Mouse (Mus musculus) forebrain, embryonic 14.5 days (tissue): ENCODE data around the gene Ear6. TPM values are rescaled to one million over a fixed set of nuclear protein-coding genes. Genes with fewer than 3 reads are reported as not detected.

ENCODE experiments used
- ATAC-seq: fragments of 200-750 bp; cut with Nextera tagmentation; 2 replicates; pipeline ENCODE4 v1.8.0; 2017; ENCODE audit warnings: mild to moderate bottlenecking, moderate library complexity
- DNase-seq: peaks from one replicate; pipeline ENCODE4 v3.0.0-alpha.2; 2015; ENCODE audit warnings: low spot score
- H3K27ac ChIP-seq: fragments of 300-500 bp; sonication (generic); 2 replicates; pipeline ENCODE4 v1.5.1; 2014; ENCODE audit warnings: low read depth, mild to moderate bottlenecking, control low read depth, low read length, moderate library complexity
- H3K27me3 ChIP-seq: fragments of 300-500 bp; sonication (generic); replicated peaks from 2 replicates; pipeline ENCODE4 v1.6.1; 2014; ENCODE audit warnings: low read length, control low read depth, mixed read lengths; ENCODE audit not compliant: control insufficient read depth, insufficient read depth
- H3K36me3 ChIP-seq: fragments of 300-500 bp; sonication (generic); 2 replicates; pipeline ENCODE4 v1.6.1; 2014; ENCODE audit warnings: low read length, control low read depth; ENCODE audit not compliant: control insufficient read depth, insufficient read depth
- H3K4me1 ChIP-seq: fragments of 300-500 bp; sonication (generic); 2 replicates; pipeline ENCODE4 v1.6.1; 2014; ENCODE audit warnings: antibody characterized with exemption, low read length, control low read depth; ENCODE audit not compliant: control insufficient read depth, insufficient read depth
- H3K4me2 ChIP-seq: fragments of 300-500 bp; sonication (generic); 2 replicates; pipeline ENCODE4 v1.6.1; 2014; ENCODE audit warnings: mild to moderate bottlenecking, control low read depth, low read length
- H3K4me3 ChIP-seq: fragments of 300-500 bp; sonication (generic); 2 replicates; pipeline ENCODE4 v1.5.1; 2014; ENCODE audit warnings: low read depth, low read length, control low read depth
- H3K9ac ChIP-seq: fragments of 300-500 bp; sonication (generic); 2 replicates; pipeline ENCODE4 v1.6.1; 2014; ENCODE audit warnings: mild to moderate bottlenecking, low read length, control low read depth, moderate library complexity
- H3K9me3 ChIP-seq: fragments of 300-500 bp; sonication (generic); replicated peaks from 2 replicates; pipeline ENCODE4 v1.6.1; 2016; ENCODE audit warnings: low read length, control low read depth, mixed read lengths; ENCODE audit not compliant: control insufficient read depth
- WGBS: fragments of 180-500 bp; shearing (Covaris S2); extraction: QIAGEN DNeasy Blood & Tissue Kit; methylation state at CpG from one replicate; pipeline ENCODE4 v1.1.7; 2014; 5-methylcytosine and 5-hydroxymethylcytosine counted together
- microRNA-seq: library from miRNA; unstranded; fragments of <30 nt; microRNA quantifications from one replicate; pipeline ENCODE4, GENCODE M21; 2016
- polyA plus RNA-seq: library from polyadenylated mRNA; unstranded; fragments of >200 nt; fragmentation: Nextera tagmentation; extraction: Ambion mirVana; gene quantifications from 2 replicates; pipeline ENCODE4 v1.2.1, GENCODE M21; 2014

Gene Ear6
- polyA plus RNA-seq, 1 experiment from 2014 or later = not detected

DNA sequence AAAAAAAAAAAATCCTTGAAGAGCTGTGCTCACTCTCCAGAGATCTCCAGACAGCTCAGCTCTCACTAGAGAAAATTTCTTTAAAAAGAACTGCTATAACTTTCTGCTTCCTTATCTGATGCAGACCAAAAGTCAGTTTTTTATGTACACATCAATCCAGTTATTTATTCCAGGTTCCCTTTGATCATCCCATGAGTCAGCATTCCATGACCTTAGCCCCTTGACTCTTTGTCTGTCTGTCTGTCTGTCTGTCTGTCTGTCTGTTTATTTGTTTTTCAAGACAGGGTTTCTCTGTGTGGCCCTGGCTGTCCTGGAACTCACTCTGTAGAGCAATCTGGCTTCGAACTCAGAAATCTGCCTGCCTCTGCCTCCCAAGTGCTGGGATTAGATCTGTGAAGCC is 45.9 kb downstream of the Ear6 start:
- H3K4me3 ChIP-seq = no peak overlapping the region
- WGBS = 88% methylated on average over 1 of the region's 1 CpGs
- no peak overlapping the region for H3K4me2 ChIP-seq
- DNase-seq (no peak), ATAC-seq (no peak)
- no peak overlapping the region for H3K27ac ChIP-seq
- peaks cover 7% of the 10 kb centered on the region; the same call in 1 of the 2 replicates for H3K36me3 ChIP-seq
- no peaks in the 10 kb centered on the region for H3K27me3 ChIP-seq
- H3K9me3 ChIP-seq = no peaks in the 10 kb centered on the region
- no peak overlapping the region for H3K9ac ChIP-seq
- no peaks in the 10 kb centered on the region for H3K4me1 ChIP-seq

DNA sequence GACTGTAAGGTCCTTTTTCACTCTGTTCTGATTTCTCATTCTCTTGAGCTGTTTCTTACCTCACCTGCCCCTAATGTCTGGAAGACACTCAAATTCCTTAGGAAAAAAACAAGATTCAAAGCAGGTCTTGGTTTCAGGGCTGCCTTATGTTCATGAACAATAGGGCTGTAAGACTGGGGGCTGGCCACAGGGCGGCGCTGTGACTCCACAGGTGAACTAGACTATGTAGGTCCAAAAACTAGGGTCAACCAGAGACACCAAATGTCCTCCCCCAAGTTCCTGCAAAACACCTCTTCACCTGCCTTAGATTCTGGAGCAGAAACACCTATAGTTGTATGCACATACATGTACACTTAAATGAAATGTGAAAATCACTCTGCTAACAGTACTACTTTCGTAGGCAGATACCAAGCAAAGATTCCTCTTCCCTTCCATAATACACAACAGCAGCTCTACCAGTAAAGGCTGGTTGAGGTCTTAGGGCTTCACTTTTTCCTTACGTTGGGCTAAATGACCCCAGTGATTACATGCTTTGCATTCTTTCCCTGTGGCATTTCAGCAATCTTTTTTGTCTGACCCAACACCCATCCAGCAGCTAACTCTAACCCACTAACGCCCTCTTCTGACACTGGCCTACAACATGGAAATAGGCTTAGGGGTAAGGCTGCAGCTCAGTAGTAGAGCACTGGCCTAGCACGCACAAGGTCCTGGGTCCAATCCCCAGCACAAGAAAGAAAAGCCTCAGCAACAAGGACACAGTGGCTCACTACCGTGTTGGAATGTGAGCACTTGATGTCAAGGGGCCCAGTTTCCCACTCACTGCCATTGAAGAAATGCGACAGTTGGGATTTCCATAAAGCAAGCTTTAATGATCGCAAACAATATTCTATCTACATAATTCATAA is 49.6 kb downstream of the Ear6 start:
- Histone ChIP-seq H3K36me3 (peaks cover 2% of the 10 kb centered on the region; the same call in 1 of the 2 replicates), H3K4me3 (no peak overlapping the region), H3K27me3 (no peaks in the 10 kb centered on the region), H3K4me1 (no peaks in the 10 kb centered on the region), H3K9ac (no peak overlapping the region), H3K4me2 (no peak overlapping the region), H3K9me3 (no peaks in the 10 kb centered on the region), H3K27ac (no peak overlapping the region)
- peak; percentile 85 for ATAC-seq
- 64% methylated on average over 9 of the region's 9 CpGs for WGBS
- peak; percentile 81 for DNase-seq

DNA sequence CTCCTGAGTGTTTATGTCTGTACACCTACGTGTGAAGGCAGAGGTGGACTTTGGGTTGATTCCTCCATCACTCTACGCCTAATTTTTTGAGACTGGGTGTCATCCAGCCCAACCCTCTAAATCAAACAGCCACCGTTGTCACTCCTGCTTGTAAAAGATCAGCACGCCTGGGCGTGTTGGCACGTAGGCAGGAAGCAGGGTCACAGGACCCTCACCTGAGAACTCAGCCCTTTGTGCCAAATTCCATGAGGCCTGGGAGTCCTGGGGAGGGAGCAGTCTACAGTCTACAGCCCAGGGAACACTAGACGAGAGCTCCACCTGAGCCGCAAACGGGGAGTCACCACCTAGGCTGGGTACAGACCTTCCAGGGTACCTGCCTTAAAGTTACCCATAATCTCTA is 50.3 kb downstream of the Ear6 start:
- DNase-seq (no peak), ATAC-seq (no peak)
- H3K27ac ChIP-seq = no peak overlapping the region
- no peaks in the 10 kb centered on the region for H3K27me3 ChIP-seq
- no peaks in the 10 kb centered on the region for H3K4me1 ChIP-seq
- 95% methylated on average over 9 of the region's 9 CpGs for WGBS
- no peak overlapping the region for H3K9ac ChIP-seq
- no peak overlapping the region for H3K4me2 ChIP-seq
- peaks cover 9% of the 10 kb centered on the region; the same call in 1 of the 2 replicates for H3K36me3 ChIP-seq
- H3K4me3 ChIP-seq = no peak overlapping the region
- H3K9me3 ChIP-seq = no peaks in the 10 kb centered on the region

Small RNA genes lying within 50 kb of the gene (microRNA-seq; reads per million reads assigned to microRNA genes)
- gene Gm27375 = not detected

Other genes starting within 250 kb of the Ear6 start
- gene Gm17078, start 242.4 kb upstream of the Ear6 start, polyA plus RNA-seq = not detected in 2 replicates
- not detected in 2 replicates for gene Gm4181, start 218.0 kb upstream of the Ear6 start, polyA plus RNA-seq
- not detected in 2 replicates for gene Gm17079, start 158.2 kb upstream of the Ear6 start, polyA plus RNA-seq
- gene Gm5800, start 136.5 kb upstream of the Ear6 start, polyA plus RNA-seq = not detected in 2 replicates
- not detected in 2 replicates for gene Ang4, start 80.1 kb upstream of the Ear6 start, polyA plus RNA-seq
- gene AY358078, start 53.7 kb upstream of the Ear6 start, polyA plus RNA-seq = not detected in 2 replicates
- gene Mettl17, start 31.1 kb downstream of the Ear6 start, polyA plus RNA-seq = 64.7 and 64.9 TPM in 2 replicates
- 0.62 and 0.82 TPM in 2 replicates for gene Slc39a2, start 39.2 kb downstream of the Ear6 start, polyA plus RNA-seq
- 127 and 139 TPM in 2 replicates for gene Ndrg2, start 60.5 kb downstream of the Ear6 start, polyA plus RNA-seq
- gene Tppp2, start 64.7 kb downstream of the Ear6 start, polyA plus RNA-seq = not detected in 2 replicates
- not detected in 2 replicates for gene Rnase13, start 69.1 kb downstream of the Ear6 start, polyA plus RNA-seq
- gene Arhgef40, start 131.0 kb downstream of the Ear6 start, polyA plus RNA-seq = 49.5 and 51.1 TPM in 2 replicates
- 0.46 and 0.56 TPM in 2 replicates for gene Tmem253, start 162.0 kb downstream of the Ear6 start, polyA plus RNA-seq
- 41.0 and 42.0 TPM in 2 replicates for gene Zfp219, start 167.0 kb downstream of the Ear6 start, polyA plus RNA-seq
- not detected in 2 replicates for gene Olfr221, start 188.8 kb downstream of the Ear6 start, polyA plus RNA-seq